Mouse (Mus musculus) liver, embryonic 11.5 days (tissue): ENCODE measurements around the gene Arhgdib. TPM values are rescaled to one million over a fixed set of nuclear protein-coding genes. Genes with fewer than 3 reads are reported as not detected.

Source experiments
- ATAC-seq: fragments of 200-750 bp; cut with Nextera tagmentation; replicated peaks from 2 replicates; pipeline ENCODE4 v1.8.0; 2017; ENCODE audit warnings: moderate number of reproducible peaks, mild to moderate bottlenecking, moderate TSS enrichment, moderate library complexity; ENCODE audit not compliant: low FRiP score
- DNase-seq: peaks from one replicate; pipeline ENCODE4 v3.0.0-alpha.2; 2017; ENCODE audit warnings: low spot score
- H3K27ac ChIP-seq: fragments of 300-500 bp; sonication (generic); 2 replicates; pipeline ENCODE4 v1.5.1; 2014; ENCODE audit warnings: mild to moderate bottlenecking, low read depth, low read length, control low read depth
- H3K27me3 ChIP-seq: fragments of 300-500 bp; sonication (generic); replicated peaks from 2 replicates; pipeline ENCODE4 v1.6.1; 2014; ENCODE audit warnings: low read length, mixed read lengths; ENCODE audit not compliant: control insufficient read depth, insufficient read depth
- H3K36me3 ChIP-seq: fragments of 300-500 bp; sonication (generic); 2 replicates; pipeline ENCODE4 v1.6.1; 2014; ENCODE audit warnings: mild to moderate bottlenecking, low read length, moderate library complexity, mixed read lengths; ENCODE audit not compliant: control insufficient read depth, insufficient read depth
- H3K4me1 ChIP-seq: fragments of 300-500 bp; sonication (generic); replicated peaks from 2 replicates; pipeline ENCODE4 v1.6.1; 2014; ENCODE audit warnings: low read length, mixed read lengths; ENCODE audit not compliant: control insufficient read depth, insufficient read depth
- H3K4me2 ChIP-seq: fragments of 300-500 bp; sonication (generic); 2 replicates; pipeline ENCODE4 v1.6.1; 2014; ENCODE audit warnings: mild to moderate bottlenecking, control low read depth, moderate library complexity
- H3K4me3 ChIP-seq: fragments of 300-500 bp; sonication (generic); 2 replicates; pipeline ENCODE4 v1.5.1; 2014; ENCODE audit warnings: low read depth, low read length, control low read depth
- H3K9ac ChIP-seq: fragments of 300-500 bp; sonication (generic); 2 replicates; pipeline ENCODE4 v1.6.1; 2014; ENCODE audit warnings: low read depth, low read length, control low read depth
- H3K9me3 ChIP-seq: fragments of 300-500 bp; sonication (generic); 2 replicates; pipeline ENCODE4 v1.6.1; 2016; ENCODE audit warnings: low read length, inconsistent platforms, mixed read lengths; ENCODE audit not compliant: control insufficient read depth
- WGBS: fragments of 180-500 bp; shearing (Covaris S2); extraction: QIAGEN DNeasy Blood & Tissue Kit; methylation state at CpG from one replicate; pipeline ENCODE4 v1.1.7; 2014; 5-methylcytosine and 5-hydroxymethylcytosine counted together
- polyA plus RNA-seq: library from polyadenylated mRNA; unstranded; fragments of >200 nt; fragmentation: Nextera tagmentation; extraction: Ambion mirVana; gene quantifications from 2 replicates; pipeline ENCODE4 v1.2.1, GENCODE M21; 2014

Arhgdib gene
- polyA plus RNA-seq, 1 experiment from 2014 or later: 183 TPM

DNA sequence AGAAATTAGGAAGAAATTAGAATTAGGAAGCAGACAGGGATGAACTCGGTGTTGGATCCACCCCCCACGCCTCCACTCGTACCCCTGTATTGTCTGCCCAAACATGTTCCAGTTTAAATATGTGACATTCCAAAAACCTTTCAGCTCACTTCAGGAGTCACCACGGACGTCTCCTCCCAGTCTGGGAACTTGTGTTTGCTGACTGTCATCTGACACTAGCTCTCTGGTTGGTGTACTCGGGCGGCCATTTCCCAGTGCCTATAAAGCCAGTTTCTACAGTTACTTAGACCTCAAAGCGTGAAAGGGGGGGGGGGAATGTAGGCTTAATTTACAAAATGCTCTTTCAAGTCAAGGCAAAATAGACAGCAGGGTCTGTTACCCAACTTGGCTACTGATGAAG lies 60.0 kb downstream of the Arhgdib start:
- DNase-seq (no peak), ATAC-seq (no peak)
- no peaks in the 10 kb centered on the region for H3K9me3 ChIP-seq
- no peaks in the 10 kb centered on the region for H3K36me3 ChIP-seq
- H3K27me3 ChIP-seq: no peaks in the 10 kb centered on the region
- no peak overlapping the region for H3K9ac ChIP-seq
- 72% methylated on average over 8 of the region's 8 CpGs for WGBS
- H3K27ac ChIP-seq: no peak overlapping the region
- no peak overlapping the region for H3K4me3 ChIP-seq
- H3K4me1 ChIP-seq: no peaks in the 10 kb centered on the region
- no peak overlapping the region for H3K4me2 ChIP-seq

DNA sequence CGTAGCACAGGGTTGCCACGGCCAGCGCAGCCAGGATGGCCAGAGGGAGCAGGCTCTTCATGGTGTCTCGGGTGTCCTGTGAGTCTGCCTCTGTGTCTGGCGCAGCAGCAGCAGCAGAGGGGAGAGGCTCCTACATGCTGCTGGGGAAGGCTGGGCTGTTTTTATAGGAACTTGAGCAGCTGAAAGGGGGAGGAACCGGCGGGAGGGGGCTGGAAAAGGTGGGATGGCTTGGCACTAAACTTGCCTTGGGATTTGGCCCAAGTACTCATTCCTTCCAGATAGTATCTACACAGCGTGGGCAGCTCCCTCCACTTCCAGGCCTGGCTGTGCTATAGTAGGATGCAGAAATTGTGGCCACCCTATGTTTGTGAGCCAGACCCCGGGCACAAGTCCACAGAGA lies 66.0 kb downstream of the Arhgdib start, which contains the start of gene Mgp:
Mgp (minus strand) TSS at position 154 of the 400 bp plus-strand sequence.
- H3K9me3 ChIP-seq: no peaks in the 10 kb centered on the region
- no peak within 1 kb of the TSS for H3K27ac ChIP-seq
- H3K4me3 ChIP-seq: no peak within 1 kb of the TSS
- DNase-seq (no peak), ATAC-seq (no peak)
- H3K27me3 ChIP-seq: no peaks in the 10 kb centered on the region
- H3K4me2 ChIP-seq: no peak within 1 kb of the TSS
- H3K4me1 ChIP-seq: no peaks in the 10 kb centered on the region
- 57% methylated on average over 9 of the region's 9 CpGs for WGBS
- H3K9ac ChIP-seq: no peak within 1 kb of the TSS
- H3K36me3 ChIP-seq: no peaks in the 10 kb centered on the region

DNA sequence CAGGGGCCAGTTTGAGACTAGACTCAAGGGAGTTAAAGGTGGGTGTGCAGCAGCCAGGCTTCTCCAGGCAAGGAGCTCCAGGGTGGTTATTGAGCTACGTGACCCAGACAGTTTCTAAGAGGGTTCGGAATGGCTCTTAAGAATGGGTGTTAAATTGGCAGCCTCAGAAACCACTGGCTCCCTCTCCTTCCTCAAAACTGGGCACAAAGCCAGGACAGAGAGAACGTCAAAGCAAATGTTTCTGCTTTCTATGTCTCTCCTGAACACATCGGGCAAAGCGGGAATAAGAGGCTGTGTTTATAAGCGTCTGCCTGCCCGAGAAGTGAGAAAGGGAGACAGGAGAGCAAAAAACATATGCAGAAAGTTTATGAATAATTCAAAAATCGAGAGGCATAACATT lies 67.1 kb downstream of the Arhgdib start:
- 74% methylated on average over 8 of the region's 8 CpGs for WGBS
- no peak overlapping the region for H3K4me3 ChIP-seq
- no peak for DNase-seq
- no peak overlapping the region for H3K4me2 ChIP-seq
- no peaks in the 10 kb centered on the region for H3K27me3 ChIP-seq
- no peaks in the 10 kb centered on the region for H3K9me3 ChIP-seq
- H3K9ac ChIP-seq: no peak overlapping the region
- no peak for ATAC-seq
- no peak overlapping the region for H3K27ac ChIP-seq
- no peaks in the 10 kb centered on the region for H3K4me1 ChIP-seq
- H3K36me3 ChIP-seq: no peaks in the 10 kb centered on the region

Other genes with a start within 250 kb of the Arhgdib start
- gene Gucy2c, start 160.1 kb downstream of the Arhgdib start, polyA plus RNA-seq: 0.08 TPM in 1 of 2 replicates, not detected in the other
- gene Hist4h4, start 137.5 kb downstream of the Arhgdib start, polyA plus RNA-seq: 0.43 and 0.88 TPM in 2 replicates
- gene H2afj, start 133.7 kb downstream of the Arhgdib start, polyA plus RNA-seq: 186 and 193 TPM in 2 replicates
- gene BC049715, start 114.3 kb downstream of the Arhgdib start, polyA plus RNA-seq: 2.3 and 2.6 TPM in 2 replicates
- gene Wbp11, start 113.7 kb downstream of the Arhgdib start, polyA plus RNA-seq: 165 and 168 TPM in 2 replicates
- not detected in 2 replicates for gene Smco3, start 106.4 kb downstream of the Arhgdib start, polyA plus RNA-seq
- 8.7 and 11.1 TPM in 2 replicates for gene Art4, start 84.2 kb downstream of the Arhgdib start, polyA plus RNA-seq
- 7.7 and 8.2 TPM in 2 replicates for gene Mgp, start 66.1 kb downstream of the Arhgdib start, polyA plus RNA-seq
- 0.22 and 0.34 TPM in 2 replicates for gene Erp27, start 19.7 kb downstream of the Arhgdib start, polyA plus RNA-seq
- not detected in 2 replicates for gene Pde6h, start 18.1 kb downstream of the Arhgdib start, polyA plus RNA-seq
- gene Rerg, start 228.6 kb upstream of the Arhgdib start, polyA plus RNA-seq: 3.4 and 3.5 TPM in 2 replicates